Mouse (Mus musculus) spleen, adult 2 months (tissue): ENCODE results near the gene Nek9. TPM values are rescaled to one million over a fixed set of nuclear protein-coding genes. Genes with fewer than 3 reads are reported as not detected.
A peak's percentile ranks its signal among the peaks of the same experiment; 100 is the strongest.

ENCODE experiments used
- DNase-seq, 2 experiments: peaks; one replicate each; pipeline versions ENCODE4 v3.0.0 to v3.0.0-alpha.2; 2012 to 2021; ENCODE audit warnings: low spot score in 2 of 2, low read depth in 1 of 2
- H3K27ac ChIP-seq: fragments of 200-500 bp; 2 replicates; pipeline ENCODE4 v1.5.1; 2012; ENCODE audit warnings: low read length, inconsistent platforms; ENCODE audit not compliant: insufficient read depth
- H3K27me3 ChIP-seq: fragments of 200-500 bp; 2 replicates; pipeline ENCODE4 v1.6.1; 2012; ENCODE audit warnings: mild to moderate bottlenecking, moderate library complexity, low read length, inconsistent platforms; ENCODE audit not compliant: control insufficient read depth, insufficient read depth
- H3K36me3 ChIP-seq: fragments of 200-500 bp; 2 replicates; pipeline ENCODE4 v1.6.1; 2012; ENCODE audit warnings: mild to moderate bottlenecking, low read length, inconsistent platforms; ENCODE audit not compliant: control insufficient read depth, insufficient read depth
- H3K4me1 ChIP-seq: fragments of 200-500 bp; 2 replicates; pipeline ENCODE4 v1.6.1; 2011; ENCODE audit warnings: inconsistent platforms; ENCODE audit not compliant: control insufficient read depth, insufficient read depth, insufficient read length
- H3K4me3 ChIP-seq: fragments of 200-500 bp; 2 replicates; pipeline ENCODE4 v1.5.1; 2011; ENCODE audit warnings: mild to moderate bottlenecking, inconsistent platforms; ENCODE audit not compliant: insufficient read depth, insufficient read length; ENCODE audit errors: extremely low read depth
- CTCF ChIP-seq: fragments of 200-500 bp; IDR thresholded peaks from 2 replicates; pipeline ENCODE4 v1.5.1; 2011; ENCODE audit warnings: mild to moderate bottlenecking, inconsistent platforms; ENCODE audit not compliant: insufficient read depth, insufficient read length, insufficient replicate concordance; ENCODE audit errors: extremely low read depth
- POLR2A ChIP-seq: fragments of 200-500 bp; IDR thresholded peaks from 2 replicates; pipeline ENCODE4 v1.6.1; 2011; ENCODE audit warnings: low read depth, low read length, inconsistent platforms
- WGBS: fragments of 180-500 bp; shearing (Covaris S2); methylation state at CpG from one replicate; pipeline ENCODE4 v1.1.7; 2018; 5-methylcytosine and 5-hydroxymethylcytosine counted together
- polyA plus RNA-seq: library from polyadenylated mRNA; depleted of rRNA; stranded (reverse); fragments of >200 nt; gene quantifications from 2 replicates; pipeline ENCODE4 v1.2.3, GENCODE M21; 2012

Nek9 gene
- polyA plus RNA-seq, 1 experiment = 18.7 TPM

GRCm38 (mm10) chr12:85266248-85266647, 72.9 kb downstream of the Nek9 start:
- no peak overlapping the region for H3K4me3 ChIP-seq

GRCm38 (mm10) chr12:85264940-85265339, 74.2 kb downstream of the Nek9 start:
- H3K36me3 ChIP-seq = no peaks in the 10 kb centered on the region
- WGBS = 87% methylated on average over 7 of the region's 7 CpGs
- H3K27ac ChIP-seq = no peak overlapping the region
- no peaks in the 10 kb centered on the region for H3K4me1 ChIP-seq
- H3K27me3 ChIP-seq = no peaks in the 10 kb centered on the region
- no peak overlapping the region for H3K4me3 ChIP-seq
- TF ChIP-seq POLR2A (no peak), CTCF (no peak)
- no peak for DNase-seq

More at GRCm38 (mm10) chr12:85266248-85266647, 72.9 kb downstream of the Nek9 start:
- Histone ChIP-seq H3K36me3 (no peaks in the 10 kb centered on the region), H3K4me1 (no peaks in the 10 kb centered on the region), H3K27ac (no peak overlapping the region), H3K27me3 (no peaks in the 10 kb centered on the region)
- TF ChIP-seq CTCF = no peak
- TF ChIP-seq POLR2A = no peak
- WGBS = 89% methylated on average over 3 of the region's 3 CpGs
- no peak for DNase-seq

- Histone ChIP-seq H3K27ac (no peak overlapping the region), H3K27me3 (no peaks in the 10 kb centered on the region), H3K4me1 (no peaks in the 10 kb centered on the region), H3K36me3 (no peaks in the 10 kb centered on the region), H3K4me3 (no peak overlapping the region)
- DNase-seq = no peak
- TF ChIP-seq POLR2A (no peak), CTCF (no peak)
- 90% methylated on average over 8 of the region's 8 CpGs for WGBS
These were observed 74.6 kb downstream of the Nek9 start for GRCm38 (mm10) chr12:85264531-85264930.

- Histone ChIP-seq H3K4me1 (no peaks in the 10 kb centered on the region), H3K27me3 (no peaks in the 10 kb centered on the region), H3K36me3 (no peaks in the 10 kb centered on the region), H3K27ac (no peak overlapping the region), H3K4me3 (no peak overlapping the region)
- WGBS = 84% methylated on average over 5 of the region's 5 CpGs
- DNase-seq = no peak
- no peak for TF ChIP-seq POLR2A
- TF ChIP-seq CTCF = no peak
These were observed 76.0 kb downstream of the Nek9 start for GRCm38 (mm10) chr12:85263190-85263589.

GRCm38 (mm10) chr12:85262489-85262888, 76.7 kb downstream of the Nek9 start:
- no peak overlapping the region for H3K4me3 ChIP-seq
- no peak overlapping the region for H3K27ac ChIP-seq
- no peak for TF ChIP-seq POLR2A
- no peak for TF ChIP-seq CTCF
- no peak for DNase-seq
- peaks cover 3% of the 10 kb centered on the region; the same call in 1 of the 2 replicates for H3K4me1 ChIP-seq
- no peaks in the 10 kb centered on the region for H3K27me3 ChIP-seq
- WGBS = 79% methylated on average over 10 of the region's 10 CpGs
- H3K36me3 ChIP-seq = no peaks in the 10 kb centered on the region

GRCm38 (mm10) chr12:85257008-85257639, 82.0 kb downstream of the Nek9 start:
- WGBS = 19% methylated on average over 7 of the region's 7 CpGs
- no peak overlapping the region for H3K4me3 ChIP-seq
- H3K4me1 ChIP-seq = peaks cover 13% of the 10 kb centered on the region; the same call in 1 of the 2 replicates
- TF ChIP-seq CTCF (no peak), POLR2A (no peak)
- peak overlapping the region; percentile 74; the same call in 1 of the 2 replicates for H3K27ac ChIP-seq
- H3K36me3 ChIP-seq = no peaks in the 10 kb centered on the region; the same call in 1 of the 2 replicates
- no peaks in the 10 kb centered on the region for H3K27me3 ChIP-seq
- DNase-seq = peak; percentile 14 to 15

- no peak for DNase-seq
- H3K4me1 ChIP-seq = peaks cover 13% of the 10 kb centered on the region; the same call in 1 of the 2 replicates
- TF ChIP-seq CTCF (no peak), POLR2A (no peak)
- 63% methylated on average over 7 of the region's 7 CpGs for WGBS
- peak overlapping the region; percentile 65 for H3K27ac ChIP-seq
- H3K4me3 ChIP-seq = no peak overlapping the region
- H3K36me3 ChIP-seq = no peaks in the 10 kb centered on the region; the same call in 1 of the 2 replicates
- H3K27me3 ChIP-seq = no peaks in the 10 kb centered on the region
These were observed 82.9 kb downstream of the Nek9 start for GRCm38 (mm10) chr12:85256074-85256751.
